Mouse (Mus musculus) forebrain, embryonic 15.5 days (tissue): ENCODE results near the gene Itga2b. TPM values are rescaled to one million over a fixed set of nuclear protein-coding genes. Genes with fewer than 3 reads are reported as not detected.

Experiments
- ATAC-seq: fragments of 200-750 bp; cut with Nextera tagmentation; replicated peaks from 2 replicates; pipeline ENCODE4 v1.8.0; 2017; ENCODE audit warnings: mild to moderate bottlenecking, moderate TSS enrichment, moderate library complexity
- H3K27ac ChIP-seq: fragments of 300-500 bp; sonication (generic); replicated peaks from 2 replicates; pipeline ENCODE4 v1.5.1; 2015; ENCODE audit warnings: mild to moderate bottlenecking, inconsistent platforms
- H3K27me3 ChIP-seq: fragments of 300-500 bp; sonication (generic); 2 replicates; pipeline ENCODE4 v1.6.1; 2015; ENCODE audit warnings: inconsistent platforms
- H3K36me3 ChIP-seq: fragments of 300-500 bp; sonication (generic); 2 replicates; pipeline ENCODE4 v1.6.1; 2015; ENCODE audit warnings: mild to moderate bottlenecking, inconsistent platforms
- H3K4me1 ChIP-seq: fragments of 300-500 bp; sonication (generic); 2 replicates; pipeline ENCODE4 v1.6.1; 2015; ENCODE audit warnings: inconsistent platforms
- H3K4me2 ChIP-seq: fragments of 300-500 bp; sonication (generic); replicated peaks from 2 replicates; pipeline ENCODE4 v1.6.1; 2015; ENCODE audit warnings: mild to moderate bottlenecking, inconsistent platforms
- H3K4me3 ChIP-seq: fragments of 300-500 bp; sonication (generic); 2 replicates; pipeline ENCODE4 v1.5.1; 2015; ENCODE audit warnings: mild to moderate bottlenecking, inconsistent platforms
- H3K9ac ChIP-seq: fragments of 300-500 bp; sonication (generic); replicated peaks from 2 replicates; pipeline ENCODE4 v1.6.1; 2015; ENCODE audit warnings: mild to moderate bottlenecking, inconsistent platforms
- H3K9me3 ChIP-seq: fragments of 300-500 bp; sonication (generic); 2 replicates; pipeline ENCODE4 v1.6.1; 2016; ENCODE audit warnings: inconsistent platforms
- WGBS: fragments of 180-500 bp; shearing (Covaris S2); methylation state at CpG from one replicate; pipeline ENCODE4 v1.1.7; 2015; ENCODE audit warnings: mixed read lengths; 5-methylcytosine and 5-hydroxymethylcytosine counted together
- polyA plus RNA-seq: library from polyadenylated mRNA; unstranded; fragments of >200 nt; fragmentation: Nextera tagmentation; extraction: Ambion mirVana; gene quantifications from 2 replicates; pipeline ENCODE4 v1.2.1, GENCODE M21; 2015

Itga2b gene
- polyA plus RNA-seq, 1 experiment from 2014 or later, result 4.0 TPM

GRCm38 (mm10) chr11:102432115-102432843 lies 37.6 kb downstream of the Itga2b start:
- no peak overlapping the region for H3K4me3 ChIP-seq
- H3K27ac ChIP-seq, result no peak overlapping the region
- no peak overlapping the region for H3K4me2 ChIP-seq
- H3K9ac ChIP-seq, result no peak overlapping the region
- ATAC-seq, result no peak
- H3K9me3 ChIP-seq, result no peaks in the 10 kb centered on the region
- WGBS, result 68% methylated on average over 16 of the region's 16 CpGs
- peaks cover 38% of the 10 kb centered on the region for H3K4me1 ChIP-seq
- peaks cover 25% of the 10 kb centered on the region for H3K36me3 ChIP-seq
- H3K27me3 ChIP-seq, result no peaks in the 10 kb centered on the region; the same call in 1 of the 2 replicates

GRCm38 (mm10) chr11:102431728-102432114 lies 38.2 kb downstream of the Itga2b start:
- no peak overlapping the region for H3K27ac ChIP-seq
- no peaks in the 10 kb centered on the region for H3K9me3 ChIP-seq
- ATAC-seq, result no peak
- H3K9ac ChIP-seq, result no peak overlapping the region
- no peak overlapping the region for H3K4me2 ChIP-seq
- H3K4me1 ChIP-seq, result peaks cover 33% of the 10 kb centered on the region
- H3K4me3 ChIP-seq, result no peak overlapping the region
- peaks cover 21% of the 10 kb centered on the region for H3K36me3 ChIP-seq
- WGBS, result 88% methylated on average over 3 of the region's 3 CpGs
- no peaks in the 10 kb centered on the region; the same call in 1 of the 2 replicates for H3K27me3 ChIP-seq

- ATAC-seq, result peak; percentile 39; the same call in 1 of the 2 replicates
- H3K9me3 ChIP-seq, result no peaks in the 10 kb centered on the region
Observed at GRCm38 (mm10) chr11:102431018-102431645, 38.8 kb downstream of the Itga2b start.

GRCm38 (mm10) chr11:102430121-102431017 lies 39.6 kb downstream of the Itga2b start, which contains the start of gene Grn:
Gene Grn, plus strand, starts transcription at chr11:102430315.
- Histone ChIP-seq H3K27me3 (no peaks in the 10 kb centered on the region; the same call in 1 of the 2 replicates), H3K4me2 (peak within 1 kb of the TSS; percentile 99), H3K9me3 (no peaks in the 10 kb centered on the region), H3K9ac (peak within 1 kb of the TSS; percentile 63), H3K4me1 (peaks cover 30% of the 10 kb centered on the region), H3K4me3 (peak within 1 kb of the TSS; percentile 72), H3K27ac (peak within 1 kb of the TSS; percentile 80), H3K36me3 (peaks cover 9% of the 10 kb centered on the region)
- ATAC-seq, result peak; percentile 93
- WGBS, result under 1% methylated on average over 29 of the region's 29 CpGs

More at GRCm38 (mm10) chr11:102431018-102431645, 38.8 kb downstream of the Itga2b start:
- Histone ChIP-seq H3K4me2 (peak overlapping the region; percentile 99), H3K9ac (peak overlapping the region; percentile 63), H3K27ac (peak overlapping the region; percentile 80), H3K4me3 (peak overlapping the region; percentile 72), H3K36me3 (peaks cover 16% of the 10 kb centered on the region), H3K27me3 (no peaks in the 10 kb centered on the region; the same call in 1 of the 2 replicates), H3K4me1 (peaks cover 33% of the 10 kb centered on the region)
- WGBS, result 1% methylated on average over 7 of the region's 7 CpGs

GRCm38 (mm10) chr11:102429551-102429950 lies 40.4 kb downstream of the Itga2b start:
- Histone ChIP-seq H3K9ac (peak overlapping the region; percentile 53), H3K4me3 (peak overlapping the region; percentile 72), H3K27ac (peak overlapping the region; percentile 54; the same call in 1 of the 2 replicates), H3K4me2 (peak overlapping the region; percentile 99), H3K36me3 (peaks cover under 1% of the 10 kb centered on the region; the same call in 1 of the 2 replicates), H3K9me3 (no peaks in the 10 kb centered on the region), H3K27me3 (no peaks in the 10 kb centered on the region; the same call in 1 of the 2 replicates), H3K4me1 (peaks cover 30% of the 10 kb centered on the region)
- ATAC-seq, result no peak
- 48% methylated on average over 3 of the region's 3 CpGs for WGBS

- Histone ChIP-seq H3K4me3 (no peak overlapping the region), H3K27ac (no peak overlapping the region), H3K9me3 (no peaks in the 10 kb centered on the region), H3K9ac (no peak overlapping the region), H3K36me3 (no peaks in the 10 kb centered on the region), H3K27me3 (no peaks in the 10 kb centered on the region; the same call in 1 of the 2 replicates), H3K4me2 (no peak overlapping the region), H3K4me1 (peaks cover 27% of the 10 kb centered on the region)
- no peak for ATAC-seq
- 73% methylated on average over 8 of the region's 8 CpGs for WGBS
Observed at GRCm38 (mm10) chr11:102428981-102429540, 40.9 kb downstream of the Itga2b start.

GRCm38 (mm10) chr11:102425555-102426316 lies 44.2 kb downstream of the Itga2b start:
- Histone ChIP-seq H3K9me3 (no peaks in the 10 kb centered on the region), H3K4me3 (no peak overlapping the region), H3K4me2 (no peak overlapping the region), H3K27ac (no peak overlapping the region), H3K9ac (no peak overlapping the region), H3K4me1 (peaks cover 11% of the 10 kb centered on the region), H3K36me3 (no peaks in the 10 kb centered on the region), H3K27me3 (no peaks in the 10 kb centered on the region; the same call in 1 of the 2 replicates)
- WGBS, result 80% methylated on average over 8 of the region's 8 CpGs
- no peak for ATAC-seq

- H3K36me3 ChIP-seq, result no peaks in the 10 kb centered on the region
- no peaks in the 10 kb centered on the region for H3K9me3 ChIP-seq
- peaks cover 4% of the 10 kb centered on the region for H3K4me1 ChIP-seq
- no peak overlapping the region for H3K27ac ChIP-seq
- ATAC-seq, result no peak
- WGBS, result 74% methylated on average over 6 of the region's 6 CpGs
- H3K9ac ChIP-seq, result no peak overlapping the region
- no peak overlapping the region for H3K4me2 ChIP-seq
- H3K27me3 ChIP-seq, result no peaks in the 10 kb centered on the region; the same call in 1 of the 2 replicates
- H3K4me3 ChIP-seq, result no peak overlapping the region
Observed at GRCm38 (mm10) chr11:102424666-102425065, 45.3 kb downstream of the Itga2b start.

GRCm38 (mm10) chr11:102421559-102421958 lies 48.4 kb downstream of the Itga2b start:
- Histone ChIP-seq H3K9ac (no peak overlapping the region), H3K27ac (no peak overlapping the region), H3K4me1 (no peaks in the 10 kb centered on the region), H3K27me3 (no peaks in the 10 kb centered on the region), H3K36me3 (no peaks in the 10 kb centered on the region), H3K4me3 (no peak overlapping the region), H3K9me3 (no peaks in the 10 kb centered on the region), H3K4me2 (no peak overlapping the region)
- ATAC-seq, result no peak
- 64% methylated on average over 8 of the region's 8 CpGs for WGBS

- Histone ChIP-seq H3K9me3 (no peaks in the 10 kb centered on the region), H3K27ac (no peak overlapping the region), H3K9ac (no peak overlapping the region), H3K4me2 (no peak overlapping the region), H3K36me3 (no peaks in the 10 kb centered on the region), H3K4me1 (no peaks in the 10 kb centered on the region), H3K4me3 (no peak overlapping the region), H3K27me3 (no peaks in the 10 kb centered on the region)
- no peak for ATAC-seq
Observed at GRCm38 (mm10) chr11:102418887-102419286, 51.0 kb downstream of the Itga2b start.

- Histone ChIP-seq H3K9me3 (no peaks in the 10 kb centered on the region), H3K4me1 (no peaks in the 10 kb centered on the region), H3K27ac (no peak overlapping the region), H3K9ac (no peak overlapping the region), H3K36me3 (no peaks in the 10 kb centered on the region), H3K4me2 (no peak overlapping the region), H3K4me3 (no peak overlapping the region), H3K27me3 (no peaks in the 10 kb centered on the region)
- WGBS, result 88% methylated on average over 1 of the region's 1 CpGs
- no peak for ATAC-seq
Observed at GRCm38 (mm10) chr11:102417160-102417559, 52.8 kb downstream of the Itga2b start.
